Mouse (Mus musculus): ENCODE measurements around the gene Slc36a1. TPM values are rescaled to one million over a fixed set of nuclear protein-coding genes. Genes with fewer than 3 reads are reported as not detected.

Slc36a1 gene
- total and polyA plus RNA-seq, 3 experiments: 0.51 to 5.0 (median 2.5) TPM

- in situ Hi-C loops (cut with MboI; ENCODE audit: low pct_ligation_motif_present, low pct_unique_long_range_greater_than_20kb, low sequenced_read_pairs) (no loop called here), dilution Hi-C loops (cut with MboI; ENCODE audit: extremely low pct_ligation_motif_present, extremely low pct_unique_long_range_greater_than_20kb, low sequenced_read_pairs) (no loop called here)
- H3K4me2 ChIP-seq (ENCODE audit: insufficient read depth, low read depth, poor library complexity, severe bottlenecking): no peak within 1 kb of the TSS
- H3K4me1 ChIP-seq (ENCODE audit: control insufficient read depth in 1 of 2, insufficient read depth in 2 of 2): no peaks in the 10 kb centered on the region
- H3K79me2 ChIP-seq (replicated peaks; ENCODE audit: control insufficient read depth, extremely low read depth, insufficient read depth, poor library complexity, severe bottlenecking): no peaks in the 10 kb centered on the region
- H3K4me3 ChIP-seq (replicated peaks in 1 of 3; ENCODE audit: low read depth in 2 of 3, low read length in 2 of 3, poor library complexity in 1 of 3): no peak within 1 kb of the TSS
- DNase-seq (ENCODE audit: extremely low read depth): no peak
- no peak within 1 kb of the TSS for H3K9ac ChIP-seq (ENCODE audit: insufficient read depth, low read depth)
- TF ChIP-seq MAX (IDR thresholded peaks at IDR 0.05; ENCODE audit: low read length) (no peak), MAZ (IDR thresholded peaks at IDR 0.05; ENCODE audit: low read depth, low read length) (no peak), ZNF384 (IDR thresholded peaks at IDR 0.05; ENCODE audit: low read depth, low read length) (no peak), ELF1 (IDR thresholded peaks at IDR 0.05; ENCODE audit: low read depth, low read length) (no peak), NELFE (IDR thresholded peaks at IDR 0.05; ENCODE audit: low read depth, low read length) (no peak), MAFK (IDR thresholded peaks at IDR 0.05; ENCODE audit: insufficient replicate concordance, low read length) (no peak), CTCF (conservative IDR thresholded peaks at IDR 0.05 in 1 of 2, IDR thresholded peaks at IDR 0.05 in 1 of 2; ENCODE audit: low read depth in 2 of 2, low read length in 2 of 2) (no peak), CHD1 (IDR thresholded peaks at IDR 0.05; ENCODE audit: low read depth, low read length) (no peak), POLR2AphosphoS2 (IDR thresholded peaks at IDR 0.05; ENCODE audit: low read depth, low read length) (no peak), SMC3 (IDR thresholded peaks at IDR 0.05; ENCODE audit: low read depth, low read length) (no peak), CHD2 (IDR thresholded peaks at IDR 0.05; ENCODE audit: low read length) (no peak), E2F4 (IDR thresholded peaks at IDR 0.05; ENCODE audit: insufficient replicate concordance, low read depth, low read length) (no peak), KAT2A (IDR thresholded peaks at IDR 0.05; ENCODE audit: insufficient replicate concordance, low read length) (no peak), USF1 (IDR thresholded peaks at IDR 0.05; ENCODE audit: low read depth, low read length) (no peak), IRF4 (IDR thresholded peaks at IDR 0.05; ENCODE audit: low read depth, low read length) (no peak), TCF12 (IDR thresholded peaks at IDR 0.05; ENCODE audit: low read depth, low read length) (no peak), UBTF (IDR thresholded peaks at IDR 0.05; ENCODE audit: low read depth, low read length) (no peak), EP300 (IDR thresholded peaks at IDR 0.05; ENCODE audit: low read length) (no peak)
- H3K9me3 ChIP-seq (replicated peaks; ENCODE audit: low read length): no peaks in the 10 kb centered on the region
- H3K27me3 ChIP-seq (replicated peaks): peaks cover 73% of the 10 kb centered on the region
- no peak within 1 kb of the TSS for H3K27ac ChIP-seq (ENCODE audit: insufficient read depth, low read depth)
- H3K36me3 ChIP-seq (replicated peaks in 1 of 2; ENCODE audit: control insufficient read depth in 1 of 2, insufficient read depth in 1 of 2, low read length in 1 of 2): no peaks in the 10 kb centered on the region
Observed at GRCm38 (mm10) chr11:55184733-55185291, 19.3 kb upstream of the Slc36a1 start, which contains the start of gene Slc36a2. TSS of gene Slc36a2 (minus strand) at chr11:55185077.

DNA sequence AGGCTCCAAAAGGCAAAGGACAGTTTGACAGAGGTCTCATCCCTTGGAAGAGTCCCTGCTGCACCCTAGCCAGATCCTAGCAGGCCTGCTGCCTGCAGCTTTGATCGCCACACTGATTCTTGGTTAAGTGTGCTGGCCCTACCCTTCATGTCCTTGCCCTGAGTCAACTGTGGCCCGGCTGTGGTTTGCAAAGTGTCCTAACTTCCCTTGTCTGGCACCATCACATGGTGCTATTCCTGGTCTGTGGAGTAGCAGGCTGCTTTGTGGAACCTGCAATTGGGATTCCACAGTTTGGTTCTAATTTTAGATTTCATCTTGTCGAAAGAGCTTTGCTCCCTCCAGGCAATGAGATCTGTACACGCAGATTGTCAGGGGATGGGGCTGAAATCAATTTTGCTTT, 16.9 kb upstream of the Slc36a1 start:
- Histone ChIP-seq H3K9me3 (replicated peaks; ENCODE audit: low read length) (no peaks in the 10 kb centered on the region), H3K9ac (ENCODE audit: insufficient read depth, low read depth) (no peak overlapping the region), H3K4me1 (ENCODE audit: control insufficient read depth in 1 of 2, insufficient read depth in 2 of 2) (no peaks in the 10 kb centered on the region), H3K36me3 (replicated peaks in 1 of 2; ENCODE audit: control insufficient read depth in 1 of 2, insufficient read depth in 1 of 2, low read length in 1 of 2) (no peaks in the 10 kb centered on the region), H3K27ac (ENCODE audit: insufficient read depth, low read depth) (no peak overlapping the region), H3K4me3 (replicated peaks in 1 of 3; ENCODE audit: low read depth in 2 of 3, low read length in 2 of 3, poor library complexity in 1 of 3) (no peak overlapping the region), H3K27me3 (replicated peaks) (peaks cover 69% of the 10 kb centered on the region), H3K4me2 (ENCODE audit: insufficient read depth, low read depth, poor library complexity, severe bottlenecking) (no peak overlapping the region), H3K79me2 (replicated peaks; ENCODE audit: control insufficient read depth, extremely low read depth, insufficient read depth, poor library complexity, severe bottlenecking) (no peaks in the 10 kb centered on the region)
- in situ Hi-C loops (cut with MboI; ENCODE audit: low pct_ligation_motif_present, low pct_unique_long_range_greater_than_20kb, low sequenced_read_pairs) (no loop called here), dilution Hi-C loops (cut with MboI; ENCODE audit: extremely low pct_ligation_motif_present, extremely low pct_unique_long_range_greater_than_20kb, low sequenced_read_pairs) (no loop called here)
- DNase-seq (ENCODE audit: extremely low read depth): no peak
- TF ChIP-seq ZMIZ1 (IDR thresholded peaks at IDR 0.05; ENCODE audit: low read depth, low read length) (no peak), ZNF384 (IDR thresholded peaks at IDR 0.05; ENCODE audit: low read depth, low read length) (no peak), IRF4 (IDR thresholded peaks at IDR 0.05; ENCODE audit: low read depth, low read length) (no peak), USF2 (conservative IDR thresholded peaks at IDR 0.05; ENCODE audit: low read depth, low read length) (no peak), MAZ (IDR thresholded peaks at IDR 0.05; ENCODE audit: low read depth, low read length) (no peak), CHD1 (IDR thresholded peaks at IDR 0.05; ENCODE audit: low read depth, low read length) (no peak), POLR2A (IDR thresholded peaks at IDR 0.05; ENCODE audit: low read depth, low read length) (no peak), TBP (conservative IDR thresholded peaks at IDR 0.05; ENCODE audit: low read depth, low read length) (no peak), POLR2AphosphoS2 (IDR thresholded peaks at IDR 0.05; ENCODE audit: low read depth, low read length) (no peak), MAFK (IDR thresholded peaks at IDR 0.05; ENCODE audit: insufficient replicate concordance, low read length) (no peak), ETS1 (conservative IDR thresholded peaks at IDR 0.05; ENCODE audit: low read depth, low read length) (no peak), RAD21 (IDR thresholded peaks at IDR 0.05; ENCODE audit: low read depth, low read length) (no peak)
